Mouse (Mus musculus) lung, postnatal 0 days (tissue): ENCODE measurements around the gene Oxa1l. TPM values are rescaled to one million over a fixed set of nuclear protein-coding genes. Genes with fewer than 3 reads are reported as not detected.

ENCODE experiments used
- ATAC-seq: fragments of 200-750 bp; cut with Nextera tagmentation; 2 replicates; pipeline ENCODE4 v1.8.0; 2017; ENCODE audit warnings: moderate library complexity
- DNase-seq: peaks from one replicate; pipeline ENCODE4 v3.0.0-alpha.2; 2016; ENCODE audit warnings: low spot score
- H3K27ac ChIP-seq: fragments of 300-500 bp; sonication (generic); 2 replicates; pipeline ENCODE4 v1.5.1; 2014; ENCODE audit warnings: antibody characterized with exemption, mild to moderate bottlenecking, low read length, mixed read lengths
- H3K27me3 ChIP-seq: fragments of 300-500 bp; sonication (generic); replicated peaks from 2 replicates; pipeline ENCODE4 v1.6.1; 2014; ENCODE audit warnings: low read length, mixed read lengths; ENCODE audit not compliant: insufficient read depth
- H3K36me3 ChIP-seq: fragments of 300-500 bp; sonication (generic); 2 replicates; pipeline ENCODE4 v1.6.1; 2014; ENCODE audit warnings: low read length, mixed read lengths; ENCODE audit not compliant: insufficient read depth
- H3K4me1 ChIP-seq: fragments of 300-500 bp; sonication (generic); 2 replicates; pipeline ENCODE4 v1.6.1; 2014; ENCODE audit warnings: antibody characterized with exemption, low read depth, low read length, mixed read lengths; ENCODE audit not compliant: insufficient read depth
- H3K4me2 ChIP-seq: fragments of 300-500 bp; sonication (generic); replicated peaks from 2 replicates; pipeline ENCODE4 v1.6.1; 2014; ENCODE audit warnings: low read depth, mild to moderate bottlenecking, low read length, moderate library complexity, mixed read lengths
- H3K4me3 ChIP-seq: fragments of 300-500 bp; sonication (generic); 2 replicates; pipeline ENCODE4 v1.5.1; 2014; ENCODE audit warnings: low read depth, low read length
- H3K9ac ChIP-seq: fragments of 300-500 bp; sonication (generic); replicated peaks from 2 replicates; pipeline ENCODE4 v1.6.1; 2014; ENCODE audit warnings: low read depth, mild to moderate bottlenecking
- H3K9me3 ChIP-seq: fragments of 300-500 bp; sonication (generic); 2 replicates; pipeline ENCODE4 v1.6.1; 2016; ENCODE audit warnings: low read length, mixed read lengths
- CTCF ChIP-seq: IDR thresholded peaks from 2 replicates; pipeline ENCODE4 v1.5.1; 2016; ENCODE audit warnings: antibody characterized with exemption, mild to moderate bottlenecking
- EP300 ChIP-seq: IDR thresholded peaks from 2 replicates; pipeline ENCODE4 v1.6.1; 2016; ENCODE audit warnings: antibody characterized with exemption, mild to moderate bottlenecking, control low read depth
- WGBS: fragments of 180-500 bp; shearing (Covaris S2); extraction: QIAGEN DNeasy Blood & Tissue Kit; methylation state at CpG from one replicate; pipeline ENCODE4 v1.1.7; 2014; 5-methylcytosine and 5-hydroxymethylcytosine counted together
- polyA plus RNA-seq: library from polyadenylated mRNA; unstranded; fragments of >200 nt; fragmentation: Nextera tagmentation; extraction: Ambion mirVana; gene quantifications from 2 replicates; pipeline ENCODE4 v1.2.1, GENCODE M21; 2015

Gene Oxa1l
- polyA plus RNA-seq, 1 experiment from 2014 or later, result 35.0 TPM

DNA sequence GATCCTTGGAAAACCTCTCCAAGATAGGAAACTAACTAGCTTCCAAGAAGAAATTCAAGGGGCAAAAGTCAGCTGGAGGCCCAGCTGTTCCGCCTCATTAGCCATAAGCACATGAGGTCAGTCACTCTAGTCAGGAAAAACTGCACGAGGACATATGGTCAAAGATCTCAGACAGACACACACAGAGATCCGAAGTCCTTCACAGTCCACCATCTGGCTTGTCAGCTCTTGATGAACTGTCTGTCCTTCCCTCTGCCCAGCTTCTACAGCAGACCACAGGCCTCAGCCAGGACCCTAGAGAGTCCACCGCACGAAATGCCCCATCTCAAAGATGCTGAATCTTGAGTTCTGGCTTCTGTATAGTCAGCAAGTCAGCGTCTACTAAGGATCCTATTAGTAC is 26.9 kb downstream of the Oxa1l start:
- Histone ChIP-seq H3K4me1 (no peaks in the 10 kb centered on the region), H3K27me3 (no peaks in the 10 kb centered on the region), H3K4me3 (no peak overlapping the region), H3K36me3 (no peaks in the 10 kb centered on the region), H3K4me2 (no peak overlapping the region), H3K27ac (no peak overlapping the region), H3K9me3 (no peaks in the 10 kb centered on the region), H3K9ac (no peak overlapping the region)
- TF ChIP-seq EP300, result no peak
- no peak for DNase-seq
- WGBS, result 65% methylated on average over 6 of the region's 6 CpGs
- no peak for ATAC-seq

DNA sequence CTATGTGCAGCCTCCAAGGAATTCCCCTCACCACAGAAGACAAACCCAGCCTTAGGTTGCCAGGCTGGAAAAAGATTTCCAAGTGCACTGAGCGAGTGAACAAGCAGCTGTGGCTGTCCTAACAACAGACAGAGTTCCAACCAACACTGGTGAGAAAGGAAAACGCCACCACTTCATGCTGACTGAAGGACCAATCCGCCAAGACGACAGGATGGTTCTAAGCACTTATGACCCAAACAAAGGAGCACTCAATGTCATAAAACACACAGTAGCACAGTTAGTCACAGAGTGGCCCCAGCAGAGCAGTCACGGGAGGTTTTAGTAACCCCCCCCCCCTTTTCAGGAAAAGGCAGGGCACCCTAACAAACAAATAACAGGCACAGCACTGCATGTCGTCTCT is 30.2 kb downstream of the Oxa1l start:
- DNase-seq, result peak; percentile 65
- WGBS, result 37% methylated on average over 6 of the region's 6 CpGs
- Histone ChIP-seq H3K4me2 (no peak overlapping the region), H3K9ac (no peak overlapping the region), H3K36me3 (no peaks in the 10 kb centered on the region), H3K4me3 (no peak overlapping the region), H3K27me3 (no peaks in the 10 kb centered on the region), H3K4me1 (no peaks in the 10 kb centered on the region), H3K9me3 (no peaks in the 10 kb centered on the region), H3K27ac (0 out of 2 replicates have a peak overlapping the region, but pooled peaks have one; percentile 14)
- ATAC-seq, result peak; percentile 90
- no peak for TF ChIP-seq CTCF
- TF ChIP-seq EP300, result no peak

DNA sequence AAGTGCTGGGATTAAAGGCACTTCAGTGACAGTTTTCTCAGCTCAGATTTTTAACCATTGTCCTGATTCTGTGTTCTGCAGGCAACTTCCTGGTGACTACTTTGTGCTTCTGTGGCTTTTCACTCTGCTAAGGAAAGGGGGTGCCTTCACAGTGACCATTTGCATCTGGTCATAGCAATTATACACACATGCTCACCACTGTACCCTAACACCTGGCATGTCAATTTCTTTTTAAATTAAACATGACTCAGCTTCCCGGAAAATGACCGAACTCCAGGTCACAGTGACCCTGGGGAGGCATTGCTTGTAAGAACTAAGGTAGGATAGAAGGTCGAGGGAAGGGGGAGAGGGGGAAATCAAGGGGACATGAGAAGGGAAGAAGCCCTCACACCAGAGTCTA is 33.2 kb downstream of the Oxa1l start:
- Histone ChIP-seq H3K27ac (no peak overlapping the region), H3K36me3 (no peaks in the 10 kb centered on the region), H3K4me2 (no peak overlapping the region), H3K4me3 (no peak overlapping the region), H3K9me3 (no peaks in the 10 kb centered on the region), H3K4me1 (no peaks in the 10 kb centered on the region), H3K27me3 (no peaks in the 10 kb centered on the region), H3K9ac (no peak overlapping the region)
- TF ChIP-seq CTCF (no peak), EP300 (no peak)
- DNase-seq (no peak), ATAC-seq (no peak)
- WGBS, result 66% methylated on average over 3 of the region's 3 CpGs

DNA sequence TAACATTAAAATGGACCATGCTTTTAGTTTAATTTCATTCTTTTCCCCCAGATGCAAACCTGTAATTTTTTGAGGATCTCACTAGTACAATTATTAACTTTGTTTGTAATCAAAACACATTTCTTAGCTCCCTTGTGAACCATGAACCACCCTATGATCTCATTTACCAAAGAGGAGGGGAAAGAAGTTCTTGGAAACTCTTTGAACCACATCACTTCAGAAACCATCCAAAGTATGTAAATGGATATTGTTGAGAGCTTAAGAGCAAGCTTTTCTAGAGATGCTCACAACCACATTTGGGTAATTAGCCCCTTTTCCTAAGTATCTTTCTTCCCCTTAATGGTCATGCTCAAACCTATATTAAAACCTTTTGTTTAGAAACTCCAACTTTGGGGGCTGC is 33.7 kb downstream of the Oxa1l start:
- Histone ChIP-seq H3K9me3 (no peaks in the 10 kb centered on the region), H3K9ac (no peak overlapping the region), H3K4me2 (no peak overlapping the region), H3K27ac (no peak overlapping the region), H3K4me1 (no peaks in the 10 kb centered on the region), H3K4me3 (no peak overlapping the region), H3K27me3 (no peaks in the 10 kb centered on the region), H3K36me3 (no peaks in the 10 kb centered on the region)
- no peak for TF ChIP-seq EP300
- TF ChIP-seq CTCF, result no peak
- ATAC-seq (no peak), DNase-seq (no peak)

DNA sequence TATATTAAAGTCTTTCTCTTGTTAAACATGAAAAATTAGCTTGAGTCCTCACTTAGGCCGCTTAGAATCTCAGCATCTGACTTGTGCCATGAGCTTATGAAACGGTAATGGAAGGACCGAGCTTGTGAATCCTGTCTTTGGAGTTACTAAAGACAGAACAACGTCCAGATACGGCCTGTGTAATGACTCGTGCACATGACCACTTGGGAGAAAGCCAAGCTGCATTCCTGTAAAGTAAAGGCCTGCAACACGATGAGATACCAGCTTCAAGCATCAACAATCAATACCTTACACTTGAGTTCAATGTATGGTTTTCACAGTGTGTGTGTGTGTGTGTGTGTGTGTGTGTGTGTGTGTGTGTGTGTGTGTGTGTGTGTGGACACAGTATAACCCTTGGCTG is 36.1 kb downstream of the Oxa1l start:
- no peak for DNase-seq
- no peak overlapping the region for H3K9ac ChIP-seq
- TF ChIP-seq EP300 (no peak), CTCF (no peak)
- no peaks in the 10 kb centered on the region for H3K9me3 ChIP-seq
- no peak for ATAC-seq
- H3K27ac ChIP-seq, result no peak overlapping the region
- no peaks in the 10 kb centered on the region for H3K4me1 ChIP-seq
- no peaks in the 10 kb centered on the region for H3K36me3 ChIP-seq
- H3K27me3 ChIP-seq, result no peaks in the 10 kb centered on the region
- H3K4me3 ChIP-seq, result no peak overlapping the region
- WGBS, result 60% methylated on average over 7 of the region's 7 CpGs
- no peak overlapping the region for H3K4me2 ChIP-seq

DNA sequence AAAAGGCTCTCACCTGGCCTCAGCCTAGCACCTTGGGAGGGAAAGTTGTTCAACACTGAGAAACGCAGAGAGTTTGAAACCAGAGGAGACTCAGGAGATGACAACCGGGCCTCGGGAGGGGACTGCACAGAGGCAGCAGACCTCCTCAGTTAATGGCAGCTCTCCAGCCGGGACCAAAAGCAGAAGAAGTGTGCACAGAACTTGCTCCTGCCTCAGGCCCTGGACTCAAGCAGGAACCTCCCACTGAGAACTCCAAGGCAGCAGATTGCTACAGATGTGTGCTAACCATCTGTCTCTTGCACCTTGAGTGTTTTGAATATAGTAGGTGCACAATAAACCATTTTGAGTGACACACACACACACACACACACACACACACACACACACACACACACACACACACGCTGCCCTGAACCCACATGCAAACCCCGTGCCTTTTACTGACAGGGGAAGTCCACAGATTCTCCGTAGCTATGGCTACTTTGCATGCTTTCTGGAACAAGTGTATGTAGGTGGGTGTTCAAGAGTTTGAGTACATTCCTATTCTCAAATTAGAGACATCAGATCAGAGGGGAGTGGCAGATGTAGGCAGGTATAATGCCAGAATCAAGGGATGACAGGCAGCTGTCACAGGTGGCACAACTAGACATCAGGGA is 37.4 kb downstream of the Oxa1l start:
- Histone ChIP-seq H3K36me3 (no peaks in the 10 kb centered on the region), H3K4me3 (no peak overlapping the region), H3K4me2 (no peak overlapping the region), H3K27ac (no peak overlapping the region), H3K9ac (no peak overlapping the region), H3K9me3 (no peaks in the 10 kb centered on the region), H3K4me1 (no peaks in the 10 kb centered on the region), H3K27me3 (no peaks in the 10 kb centered on the region)
- ATAC-seq (no peak), DNase-seq (no peak)
- no peak for TF ChIP-seq CTCF
- TF ChIP-seq EP300, result no peak
- 77% methylated on average over 7 of the region's 7 CpGs for WGBS

DNA sequence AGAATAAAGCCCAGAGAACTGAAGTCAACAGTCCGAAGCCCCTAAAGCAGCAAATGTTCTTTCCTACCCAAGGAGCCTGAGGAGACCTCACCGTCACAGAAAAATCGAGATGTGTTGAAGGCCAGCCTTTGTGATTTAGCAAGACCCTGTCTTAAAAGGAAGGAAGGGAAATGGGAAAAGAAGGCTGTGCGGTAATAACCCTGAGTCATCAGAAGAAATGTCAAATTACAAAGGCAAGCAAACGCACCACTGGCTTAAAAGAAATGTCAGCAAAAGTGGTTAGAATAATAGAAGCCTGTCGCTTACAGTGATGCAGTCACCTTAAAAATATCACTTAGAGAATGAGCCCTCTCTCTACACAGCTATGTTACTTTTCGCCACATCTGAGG is 37.9 kb downstream of the Oxa1l start:
- Histone ChIP-seq H3K4me1 (no peaks in the 10 kb centered on the region), H3K9ac (0 out of 2 replicates have a peak overlapping the region, but pooled peaks have one; percentile 6), H3K27ac (no peak overlapping the region), H3K27me3 (no peaks in the 10 kb centered on the region), H3K9me3 (no peaks in the 10 kb centered on the region), H3K36me3 (no peaks in the 10 kb centered on the region), H3K4me3 (no peak overlapping the region), H3K4me2 (no peak overlapping the region)
- DNase-seq (no peak), ATAC-seq (no peak)
- WGBS, result 67% methylated on average over 7 of the region's 7 CpGs
- TF ChIP-seq EP300 (no peak), CTCF (no peak)
